Mouse (Mus musculus) neural tube, embryonic 15.5 days (tissue): ENCODE results near the gene Rhebl1. TPM values are rescaled to one million over a fixed set of nuclear protein-coding genes. Genes with fewer than 3 reads are reported as not detected.
A peak's percentile ranks its signal among the peaks of the same experiment; 100 is the strongest.

Experiments used
- ATAC-seq: fragments of 200-750 bp; cut with Nextera tagmentation; 2 replicates; pipeline ENCODE4 v1.8.0; 2017; ENCODE audit warnings: mild to moderate bottlenecking, moderate TSS enrichment, moderate library complexity; ENCODE audit not compliant: low FRiP score
- H3K27ac ChIP-seq: fragments of 300-500 bp; sonication (generic); replicated peaks from 2 replicates; pipeline ENCODE4 v1.5.1; 2015; ENCODE audit warnings: mild to moderate bottlenecking, inconsistent platforms
- H3K27me3 ChIP-seq: fragments of 300-500 bp; sonication (generic); replicated peaks from 2 replicates; pipeline ENCODE4 v1.6.1; 2015; ENCODE audit warnings: inconsistent platforms
- H3K36me3 ChIP-seq: fragments of 300-500 bp; sonication (generic); 2 replicates; pipeline ENCODE4 v1.6.1; 2015; ENCODE audit warnings: inconsistent platforms
- H3K4me1 ChIP-seq: fragments of 300-500 bp; sonication (generic); 2 replicates; pipeline ENCODE4 v1.6.1; 2015; ENCODE audit warnings: inconsistent platforms
- H3K4me2 ChIP-seq: fragments of 300-500 bp; sonication (generic); 2 replicates; pipeline ENCODE4 v1.6.1; 2015; ENCODE audit warnings: inconsistent platforms, mild to moderate bottlenecking, moderate library complexity
- H3K4me3 ChIP-seq: fragments of 300-500 bp; sonication (generic); replicated peaks from 2 replicates; pipeline ENCODE4 v1.5.1; 2015; ENCODE audit warnings: mild to moderate bottlenecking, inconsistent platforms
- H3K9ac ChIP-seq: fragments of 300-500 bp; sonication (generic); replicated peaks from 2 replicates; pipeline ENCODE4 v1.6.1; 2015; ENCODE audit warnings: mild to moderate bottlenecking, inconsistent platforms
- H3K9me3 ChIP-seq: fragments of 300-500 bp; sonication (generic); replicated peaks from 2 replicates; pipeline ENCODE4 v1.6.1; 2016; ENCODE audit warnings: inconsistent platforms
- WGBS: fragments of 180-500 bp; shearing (Covaris S2); methylation state at CpG from one replicate; pipeline ENCODE4 v1.1.7; 2015; ENCODE audit warnings: mixed read lengths; 5-methylcytosine and 5-hydroxymethylcytosine counted together
- polyA plus RNA-seq: library from polyadenylated mRNA; unstranded; fragments of >200 nt; fragmentation: Nextera tagmentation; extraction: Ambion mirVana; gene quantifications from 2 replicates; pipeline ENCODE4 v1.2.1, GENCODE M21; 2015

Rhebl1 gene
- polyA plus RNA-seq, 1 experiment from 2014 or later, result 33.2 TPM

DNA sequence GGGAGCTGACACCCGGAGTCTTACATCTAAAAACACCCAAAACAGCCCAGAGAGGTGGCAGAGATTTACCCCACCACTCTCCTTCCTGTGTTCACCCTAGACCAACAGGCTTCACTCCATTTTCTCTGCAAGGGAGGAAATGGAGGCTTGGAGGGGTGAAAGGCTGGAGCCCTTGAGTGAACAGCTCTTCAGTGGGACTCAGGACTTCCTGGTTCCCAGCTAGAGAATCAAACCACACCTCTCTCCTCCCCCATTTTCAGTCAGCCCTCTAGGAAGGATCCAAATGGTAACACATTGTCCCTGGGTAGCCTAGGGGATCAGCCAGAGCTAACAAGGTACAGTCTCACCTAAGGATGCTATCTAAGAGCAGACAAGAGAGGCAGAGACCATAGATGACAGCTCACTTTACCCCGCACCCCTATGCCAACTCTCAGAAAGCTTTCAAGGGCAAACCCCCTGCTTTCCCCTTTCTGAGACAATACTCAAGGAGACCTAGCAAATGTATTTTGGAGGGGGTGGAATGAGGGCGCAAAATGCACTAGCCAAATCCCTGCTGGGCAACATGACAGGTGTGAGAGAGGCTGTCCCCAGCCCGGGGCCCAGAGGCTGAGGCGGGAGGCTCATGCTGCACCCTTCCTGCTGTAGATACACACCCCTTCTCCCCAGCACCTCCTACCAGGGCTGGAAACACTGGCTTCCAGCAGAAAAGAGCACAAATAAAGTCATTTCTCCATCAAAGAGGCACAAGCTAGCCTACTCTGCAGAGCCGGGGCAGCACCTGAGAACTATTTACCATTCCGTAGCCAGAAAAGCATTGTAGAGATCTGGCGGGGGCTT is 24.8 kb downstream of the Rhebl1 start:
- H3K36me3 ChIP-seq, result peaks cover 22% of the 10 kb centered on the region
- H3K9ac ChIP-seq, result peak overlapping the region; percentile 93
- no peaks in the 10 kb centered on the region for H3K27me3 ChIP-seq
- H3K9me3 ChIP-seq, result no peaks in the 10 kb centered on the region
- peak overlapping the region; percentile 61 for H3K4me3 ChIP-seq
- H3K27ac ChIP-seq, result 0 out of 2 replicates have a peak overlapping the region, but pooled peaks have one; percentile 5
- peaks cover 48% of the 10 kb centered on the region for H3K4me1 ChIP-seq
- 13% methylated on average over 8 of the region's 8 CpGs for WGBS
- peak overlapping the region; percentile 99 for H3K4me2 ChIP-seq
- no peak for ATAC-seq

DNA sequence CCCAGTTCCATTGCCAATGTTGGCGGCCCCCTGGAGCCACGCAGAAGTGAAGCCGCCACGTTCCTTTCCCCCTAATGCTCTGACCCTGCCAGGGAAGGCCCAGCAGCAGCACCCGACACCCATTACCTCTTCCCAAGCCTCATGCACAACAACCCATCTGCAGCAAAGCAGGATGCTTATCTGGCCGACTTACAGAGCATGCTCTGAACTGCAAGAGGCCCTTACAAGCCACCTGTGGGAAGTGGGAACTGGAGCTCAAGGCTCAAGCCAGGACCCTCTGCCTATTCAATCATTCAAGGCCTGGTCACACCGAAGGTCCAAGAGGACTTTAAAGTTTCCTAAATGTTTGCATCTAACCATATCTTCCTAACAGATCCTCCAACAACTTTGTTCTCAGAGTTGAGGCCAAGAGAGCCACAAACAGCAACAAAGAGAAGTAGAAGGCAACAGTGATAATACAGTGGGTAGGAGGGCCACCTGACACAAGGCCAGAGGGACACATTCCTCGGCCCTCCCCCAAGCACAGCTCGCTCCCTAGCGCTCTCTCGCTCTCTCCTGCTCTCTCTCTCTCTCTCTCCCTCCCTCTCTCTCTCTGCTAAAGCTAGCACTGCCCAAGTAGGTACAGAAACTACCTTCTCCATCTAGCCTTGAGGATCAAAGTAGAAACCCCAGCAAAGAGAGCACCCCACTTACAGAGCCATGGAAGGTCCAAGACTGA is 25.8 kb downstream of the Rhebl1 start:
- Histone ChIP-seq H3K4me2 (peak overlapping the region; percentile 99), H3K4me3 (peak overlapping the region; percentile 61), H3K4me1 (peaks cover 48% of the 10 kb centered on the region), H3K36me3 (peaks cover 32% of the 10 kb centered on the region), H3K27me3 (no peaks in the 10 kb centered on the region), H3K9ac (peak overlapping the region; percentile 93), H3K27ac (peak overlapping the region; percentile 5; the same call in 1 of the 2 replicates), H3K9me3 (no peaks in the 10 kb centered on the region)
- ATAC-seq, result no peak
- WGBS, result 34% methylated on average over 11 of the region's 11 CpGs

DNA sequence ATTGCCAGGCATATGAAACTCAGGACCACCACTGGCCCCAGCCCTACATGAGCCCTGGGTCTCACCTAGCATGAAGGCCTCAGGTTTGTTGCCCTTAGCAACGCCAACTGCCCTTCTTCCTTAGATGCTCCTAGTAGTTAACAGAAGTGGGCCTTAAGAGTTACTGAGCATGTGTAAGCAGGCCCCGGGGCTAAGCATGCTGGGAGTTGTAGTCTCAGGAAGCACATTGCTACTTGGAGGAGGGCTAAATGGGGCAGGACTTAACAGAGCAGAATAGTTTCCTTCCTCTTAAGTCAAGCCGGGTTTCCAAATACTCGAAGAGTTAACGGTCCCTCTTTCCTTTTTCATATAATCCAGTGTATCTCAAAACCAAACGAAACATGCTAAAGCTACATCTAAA is 27.0 kb downstream of the Rhebl1 start:
- Histone ChIP-seq H3K4me2 (peak overlapping the region; percentile 99), H3K9me3 (no peaks in the 10 kb centered on the region), H3K36me3 (peaks cover 44% of the 10 kb centered on the region), H3K27ac (no peak overlapping the region), H3K9ac (peak overlapping the region; percentile 38), H3K4me3 (peak overlapping the region; percentile 61), H3K4me1 (peaks cover 42% of the 10 kb centered on the region), H3K27me3 (no peaks in the 10 kb centered on the region)
- WGBS, result 74% methylated on average over 6 of the region's 6 CpGs
- no peak for ATAC-seq

DNA sequence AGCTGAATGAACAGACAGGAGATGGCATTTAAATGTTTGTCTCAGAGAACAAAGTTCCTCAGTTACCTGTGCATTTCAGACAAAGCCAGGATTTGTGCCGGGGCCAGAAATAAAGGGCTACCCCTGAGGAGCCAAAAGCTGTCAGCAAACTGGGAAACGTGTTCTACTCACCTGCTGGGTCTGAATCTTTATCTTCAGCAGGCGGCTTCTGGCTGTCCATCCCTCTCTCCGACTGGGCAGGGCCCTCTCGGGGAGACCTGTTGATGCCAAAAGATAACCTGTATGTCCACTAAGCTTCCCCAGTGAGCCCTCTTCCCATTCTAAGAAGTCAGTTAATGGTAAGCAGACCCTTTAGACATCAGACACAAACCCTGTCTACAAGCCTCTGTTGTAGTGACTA is 27.8 kb downstream of the Rhebl1 start:
- peaks cover 52% of the 10 kb centered on the region for H3K36me3 ChIP-seq
- peaks cover 42% of the 10 kb centered on the region for H3K4me1 ChIP-seq
- no peak overlapping the region for H3K4me3 ChIP-seq
- H3K9ac ChIP-seq, result no peak overlapping the region
- ATAC-seq, result no peak
- no peaks in the 10 kb centered on the region for H3K27me3 ChIP-seq
- H3K27ac ChIP-seq, result no peak overlapping the region
- WGBS, result 91% methylated on average over 5 of the region's 5 CpGs
- no peaks in the 10 kb centered on the region for H3K9me3 ChIP-seq
- H3K4me2 ChIP-seq, result no peak overlapping the region

DNA sequence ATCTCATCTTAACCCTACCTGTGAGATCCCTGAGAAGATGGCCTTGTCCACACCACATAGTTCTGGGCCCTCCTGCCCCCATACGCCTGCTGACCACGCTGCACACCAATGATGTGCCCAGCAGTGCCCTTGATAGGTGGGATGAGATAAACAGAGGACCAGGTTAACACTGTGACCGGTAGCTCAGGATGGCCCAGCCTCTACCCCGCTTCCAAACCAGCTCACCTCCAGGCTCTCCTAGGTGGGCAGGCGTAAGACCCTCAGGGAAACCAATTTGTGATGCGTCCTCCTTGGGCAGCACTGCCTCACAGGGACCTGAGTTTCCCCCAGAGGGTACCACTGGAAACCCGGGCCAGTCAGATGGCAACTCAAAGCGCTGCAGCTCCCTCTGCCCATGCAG is 28.6 kb downstream of the Rhebl1 start:
- Histone ChIP-seq H3K4me2 (no peak overlapping the region), H3K4me1 (peaks cover 41% of the 10 kb centered on the region), H3K27ac (no peak overlapping the region), H3K36me3 (peaks cover 60% of the 10 kb centered on the region), H3K9ac (no peak overlapping the region), H3K4me3 (no peak overlapping the region), H3K27me3 (no peaks in the 10 kb centered on the region), H3K9me3 (no peaks in the 10 kb centered on the region)
- ATAC-seq, result no peak
- WGBS, result 94% methylated on average over 8 of the region's 8 CpGs

DNA sequence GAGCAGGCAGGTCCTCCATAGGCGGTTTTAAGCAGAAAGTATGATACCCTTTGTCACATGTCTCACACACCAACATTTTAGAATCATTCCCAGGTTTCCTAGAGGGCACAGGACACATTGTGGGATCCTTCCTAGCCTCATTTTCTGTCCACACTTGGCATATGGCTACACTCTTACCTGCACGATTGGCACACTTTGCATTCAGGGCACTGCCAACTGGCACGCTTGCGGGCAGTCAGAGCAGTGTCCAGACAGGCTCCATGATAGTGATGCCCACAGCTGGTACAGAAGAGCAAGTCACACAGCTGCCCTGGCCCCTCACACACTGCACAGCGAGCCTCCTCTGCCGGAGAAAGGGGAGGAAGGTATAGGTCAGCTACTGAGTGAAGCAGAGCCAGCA is 29.4 kb downstream of the Rhebl1 start:
- no peaks in the 10 kb centered on the region for H3K27me3 ChIP-seq
- H3K9me3 ChIP-seq, result no peaks in the 10 kb centered on the region
- H3K4me3 ChIP-seq, result no peak overlapping the region
- ATAC-seq, result no peak
- peaks cover 68% of the 10 kb centered on the region for H3K36me3 ChIP-seq
- H3K9ac ChIP-seq, result no peak overlapping the region
- no peak overlapping the region for H3K4me2 ChIP-seq
- WGBS, result 94% methylated on average over 6 of the region's 6 CpGs
- H3K27ac ChIP-seq, result no peak overlapping the region
- peaks cover 33% of the 10 kb centered on the region for H3K4me1 ChIP-seq

DNA sequence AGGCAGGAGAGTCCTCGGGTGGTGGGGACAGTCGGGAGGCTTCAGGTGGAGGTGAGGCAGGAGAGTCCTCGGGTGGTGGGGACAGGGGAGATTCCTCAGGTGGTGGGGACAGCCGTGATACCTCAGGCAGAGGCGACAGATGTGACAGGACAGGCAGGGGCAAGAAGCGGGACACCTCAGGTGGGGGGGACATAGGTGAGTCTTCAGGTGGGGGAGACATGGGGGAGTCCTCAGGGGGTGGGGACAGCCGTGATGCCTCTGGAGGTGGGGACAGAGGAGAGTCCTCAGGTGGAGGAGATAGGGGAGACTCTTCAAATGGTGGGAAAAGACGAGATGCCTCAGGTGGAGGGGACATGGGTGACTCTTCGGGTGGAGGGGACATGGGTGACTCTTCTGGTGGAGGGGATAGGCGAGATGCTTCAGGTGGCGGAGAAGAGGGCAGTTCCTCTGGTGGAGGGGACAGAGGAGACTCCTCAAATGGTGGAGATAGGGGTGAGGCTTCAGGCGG is 30.8 kb downstream of the Rhebl1 start:
- Histone ChIP-seq H3K9me3 (no peaks in the 10 kb centered on the region), H3K4me3 (no peak overlapping the region), H3K4me1 (peaks cover 19% of the 10 kb centered on the region), H3K27me3 (no peaks in the 10 kb centered on the region), H3K27ac (no peak overlapping the region), H3K9ac (no peak overlapping the region), H3K4me2 (no peak overlapping the region), H3K36me3 (peaks cover 81% of the 10 kb centered on the region)
- WGBS, result 94% methylated on average over 12 of the region's 12 CpGs
- ATAC-seq, result no peak

DNA sequence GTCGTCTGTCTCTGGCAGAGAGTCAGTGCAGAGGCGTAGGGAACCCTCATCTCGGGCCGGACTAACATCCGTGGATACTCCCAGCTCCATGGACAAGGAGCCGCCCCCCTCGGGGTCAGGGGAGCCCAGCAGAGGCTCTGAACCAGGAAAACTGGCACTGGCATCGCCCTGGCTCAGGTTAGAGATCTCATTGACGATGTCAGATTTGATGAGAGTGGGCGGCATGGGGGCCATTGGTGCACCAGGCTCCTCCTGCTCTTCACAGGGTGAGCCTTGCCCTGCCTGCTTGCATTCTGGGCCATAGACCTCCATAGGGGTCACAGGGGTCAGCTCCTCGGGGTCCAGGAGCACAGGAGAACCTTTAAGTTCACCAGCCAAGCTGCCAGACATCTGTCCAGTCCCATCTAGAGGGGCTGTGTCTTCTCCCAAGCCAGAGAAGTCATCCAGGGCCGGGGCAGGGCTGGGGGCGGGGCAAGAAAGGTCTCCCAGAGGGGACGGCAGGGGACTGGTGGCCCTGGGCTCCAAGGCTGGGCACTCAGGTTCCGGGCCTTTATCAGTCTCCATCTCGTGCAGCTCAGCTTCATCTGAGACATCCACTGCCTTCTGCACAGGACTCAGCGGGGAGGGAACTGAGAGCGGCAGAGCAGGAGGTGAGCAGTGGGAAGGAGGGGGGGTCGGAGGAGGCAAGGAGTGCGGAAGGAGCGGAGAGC is 32.5 kb downstream of the Rhebl1 start:
- 87% methylated on average over 21 of the region's 21 CpGs for WGBS
- Histone ChIP-seq H3K27ac (no peak overlapping the region), H3K4me1 (peaks cover 2% of the 10 kb centered on the region), H3K27me3 (no peaks in the 10 kb centered on the region), H3K9ac (no peak overlapping the region), H3K36me3 (peaks cover 98% of the 10 kb centered on the region), H3K4me2 (no peak overlapping the region), H3K4me3 (no peak overlapping the region), H3K9me3 (no peaks in the 10 kb centered on the region)
- no peak for ATAC-seq

DNA sequence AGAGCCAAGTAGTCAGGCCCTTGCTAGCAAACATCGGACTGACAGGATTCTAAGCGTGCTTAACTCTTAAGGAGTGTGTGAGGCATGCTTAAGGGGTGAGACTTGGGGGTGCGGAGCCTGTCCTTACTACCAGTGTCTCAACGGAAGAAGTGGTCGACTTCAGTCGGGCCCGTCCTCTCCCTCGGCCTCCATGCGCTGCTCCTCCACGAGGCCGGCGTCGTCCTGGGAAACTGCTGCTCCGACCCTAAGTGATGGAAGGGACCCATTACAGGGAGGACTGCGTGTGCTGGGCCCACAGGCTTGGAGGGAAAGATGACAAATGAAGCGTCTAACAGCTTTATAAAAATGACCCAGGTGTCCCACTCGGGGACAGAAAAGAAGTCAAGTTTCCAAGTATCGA is 33.4 kb downstream of the Rhebl1 start:
- peaks cover 99% of the 10 kb centered on the region for H3K36me3 ChIP-seq
- no peak overlapping the region for H3K4me3 ChIP-seq
- H3K9me3 ChIP-seq, result no peaks in the 10 kb centered on the region
- ATAC-seq, result no peak
- H3K4me2 ChIP-seq, result no peak overlapping the region
- H3K27ac ChIP-seq, result no peak overlapping the region
- WGBS, result 95% methylated on average over 18 of the region's 18 CpGs
- no peaks in the 10 kb centered on the region for H3K4me1 ChIP-seq
- no peaks in the 10 kb centered on the region for H3K27me3 ChIP-seq
- H3K9ac ChIP-seq, result no peak overlapping the region

DNA sequence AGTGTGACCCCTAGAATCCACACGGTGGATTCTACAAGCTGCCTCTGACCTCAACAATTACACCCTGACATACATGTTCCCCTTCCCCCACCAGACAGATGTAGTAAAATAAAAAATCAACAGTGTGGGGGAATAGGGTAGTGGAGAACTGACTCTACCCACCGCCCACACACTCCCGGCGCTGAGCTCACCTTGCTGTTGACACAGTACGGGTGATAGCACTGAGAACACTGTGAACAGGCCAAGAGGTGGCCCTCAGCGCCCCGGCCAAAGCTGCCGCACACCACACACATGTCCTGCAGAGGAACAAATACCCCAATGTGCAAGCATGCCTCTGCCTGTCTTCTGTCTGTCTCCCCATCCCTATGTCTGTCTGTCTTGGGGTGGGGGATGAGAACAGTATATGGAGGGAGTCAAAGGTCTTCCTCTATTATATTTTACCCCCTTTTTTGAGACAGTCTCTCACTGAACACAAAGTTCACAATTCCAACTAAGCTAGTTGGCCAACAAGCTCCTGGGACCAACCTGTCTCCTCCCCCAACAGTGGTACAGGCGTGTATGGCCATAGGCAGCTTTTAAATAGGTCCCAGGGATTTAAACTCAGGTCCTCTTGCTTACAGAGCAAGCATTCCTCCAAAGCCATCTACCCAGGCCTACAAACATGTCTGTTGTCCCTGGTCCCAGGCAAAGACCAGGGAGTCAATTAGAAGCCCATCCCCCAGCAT is 34.9 kb downstream of the Rhebl1 start:
- H3K27ac ChIP-seq, result no peak overlapping the region
- no peak overlapping the region for H3K4me3 ChIP-seq
- WGBS, result 83% methylated on average over 9 of the region's 9 CpGs
- no peak overlapping the region for H3K9ac ChIP-seq
- ATAC-seq, result no peak
- peaks cover 99% of the 10 kb centered on the region for H3K36me3 ChIP-seq
- no peak overlapping the region for H3K4me2 ChIP-seq
- H3K9me3 ChIP-seq, result no peaks in the 10 kb centered on the region
- H3K27me3 ChIP-seq, result no peaks in the 10 kb centered on the region
- no peaks in the 10 kb centered on the region for H3K4me1 ChIP-seq

DNA sequence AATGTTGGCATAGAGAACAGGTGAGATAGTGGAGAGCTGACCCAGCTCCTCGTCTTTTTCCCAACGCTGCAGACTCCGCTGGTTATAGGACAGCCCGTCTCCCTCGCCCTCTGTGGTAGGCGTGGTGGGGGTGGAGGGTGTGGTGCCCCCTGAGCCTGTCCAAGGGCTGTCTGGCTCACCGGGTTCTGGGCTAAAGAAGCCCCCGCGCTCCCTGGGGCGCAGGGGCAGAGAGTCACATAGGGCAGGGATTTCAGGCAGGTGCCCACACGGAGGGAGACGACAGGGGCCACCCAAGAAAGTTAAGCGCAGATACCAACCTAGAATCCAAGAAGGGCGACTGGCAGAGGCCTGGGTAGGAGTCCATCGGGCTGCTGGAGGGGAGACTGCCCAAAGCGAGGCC is 40.1 kb downstream of the Rhebl1 start:
- H3K27me3 ChIP-seq, result no peaks in the 10 kb centered on the region
- ATAC-seq, result no peak
- H3K4me2 ChIP-seq, result no peak overlapping the region
- no peak overlapping the region for H3K27ac ChIP-seq
- H3K4me1 ChIP-seq, result no peaks in the 10 kb centered on the region
- no peak overlapping the region for H3K9ac ChIP-seq
- peaks cover 98% of the 10 kb centered on the region for H3K36me3 ChIP-seq
- 93% methylated on average over 16 of the region's 16 CpGs for WGBS
- H3K9me3 ChIP-seq, result no peaks in the 10 kb centered on the region
- H3K4me3 ChIP-seq, result no peak overlapping the region
